Mouse (Mus musculus) ES-E14 (cell line): ENCODE data around the gene Gpr161.

Source experiments
- CHD2 ChIP-seq: IDR thresholded peaks from 2 replicates; pipeline ENCODE4 v1.6.1; 2014; ENCODE audit warnings: mild to moderate bottlenecking, low read depth, low read length, inconsistent platforms
- MAFK ChIP-seq: IDR thresholded peaks from 2 replicates; pipeline ENCODE4 v1.6.1; 2014; ENCODE audit warnings: mild to moderate bottlenecking, low read depth, low read length, inconsistent platforms; ENCODE audit not compliant: insufficient read depth
- ZC3H11A ChIP-seq: IDR thresholded peaks from 2 replicates; pipeline ENCODE4 v1.6.1; 2012; ENCODE audit warnings: low read depth, mild to moderate bottlenecking, inconsistent platforms, low read length, borderline replicate concordance
- ZNF384 ChIP-seq: IDR thresholded peaks from 2 replicates; pipeline ENCODE4 v1.6.1; 2012; ENCODE audit warnings: low read depth, low read length, inconsistent platforms

- TF ChIP-seq ZNF384 (no peak), ZC3H11A (no peak), MAFK (no peak), CHD2 (no peak)
Observed at GRCm38 (mm10) chr1:165282967-165283345, 12.6 kb upstream of the Gpr161 start.
